Mouse (Mus musculus): ENCODE results near the gene Ugt1a6a. TPM values are rescaled to one million over a fixed set of nuclear protein-coding genes. Genes with fewer than 3 reads are reported as not detected.

Gene Ugt1a6a
- polyA plus RNA-seq, 1 experiment from 2014 or later = 0.16 TPM

DNA sequence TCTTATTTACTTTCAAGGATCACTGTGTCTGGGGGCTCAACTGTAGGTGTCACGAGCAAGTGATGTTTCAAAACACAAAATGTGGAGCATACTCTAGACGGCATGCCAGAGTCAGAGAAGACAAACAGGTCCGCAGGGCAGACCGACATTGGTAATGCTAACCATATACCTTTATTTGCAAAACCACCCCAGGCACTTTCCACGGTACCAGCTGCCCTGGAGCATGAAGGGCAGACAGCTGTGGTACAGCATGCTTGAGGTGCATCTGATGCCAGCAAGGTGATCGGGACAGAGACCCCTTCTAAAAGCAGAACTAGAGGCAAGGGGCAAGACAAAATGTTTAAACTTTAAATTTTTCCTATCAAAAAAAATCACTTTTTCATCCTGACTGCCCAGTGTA lies 128.4 kb downstream of the Ugt1a6a start:
- DNase-seq (ENCODE audit: low spot score) = no peak
- H3K4me1 ChIP-seq = no peaks in the 10 kb centered on the region
- no peak overlapping the region for H3K4me3 ChIP-seq
- H3K27me3 ChIP-seq (ENCODE audit: low read depth, poor library complexity, severe bottlenecking) = no peaks in the 10 kb centered on the region
- no peak overlapping the region for H3K27ac ChIP-seq
- H3K36me3 ChIP-seq = peaks cover 86% of the 10 kb centered on the region
- peaks cover 38% of the 10 kb centered on the region for H3K9me3 ChIP-seq (replicated peaks)
- 78% methylated on average over 6 of the region's 6 CpGs for WGBS

DNA sequence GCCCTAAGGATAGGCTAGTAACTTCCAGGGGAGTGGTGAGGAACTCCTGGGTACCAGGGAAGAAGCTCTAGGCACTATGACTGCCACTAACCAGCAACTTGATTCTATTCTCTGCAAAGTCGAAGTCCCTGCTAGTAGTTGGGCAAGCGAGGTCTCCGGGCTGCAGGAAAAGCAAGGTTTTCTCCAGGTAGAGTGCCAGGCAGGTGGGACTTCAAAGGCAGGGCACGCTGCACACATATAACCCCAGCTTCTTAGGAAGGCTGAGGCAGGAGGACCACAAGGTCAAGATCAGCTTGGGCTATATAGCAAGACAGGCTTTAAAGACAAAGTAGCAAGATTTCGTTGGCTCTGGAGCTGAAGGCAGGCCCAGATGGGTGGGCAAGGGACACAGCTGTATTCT lies 129.2 kb downstream of the Ugt1a6a start:
- WGBS = 91% methylated on average over 5 of the region's 5 CpGs
- H3K4me1 ChIP-seq = no peaks in the 10 kb centered on the region
- H3K36me3 ChIP-seq = peaks cover 94% of the 10 kb centered on the region
- H3K27ac ChIP-seq = no peak overlapping the region
- H3K4me3 ChIP-seq = no peak overlapping the region
- H3K9me3 ChIP-seq (replicated peaks) = peaks cover 32% of the 10 kb centered on the region; the same call in 1 of the 2 replicates
- DNase-seq (ENCODE audit: low spot score) = no peak
- no peaks in the 10 kb centered on the region for H3K27me3 ChIP-seq (ENCODE audit: low read depth, poor library complexity, severe bottlenecking)

DNA sequence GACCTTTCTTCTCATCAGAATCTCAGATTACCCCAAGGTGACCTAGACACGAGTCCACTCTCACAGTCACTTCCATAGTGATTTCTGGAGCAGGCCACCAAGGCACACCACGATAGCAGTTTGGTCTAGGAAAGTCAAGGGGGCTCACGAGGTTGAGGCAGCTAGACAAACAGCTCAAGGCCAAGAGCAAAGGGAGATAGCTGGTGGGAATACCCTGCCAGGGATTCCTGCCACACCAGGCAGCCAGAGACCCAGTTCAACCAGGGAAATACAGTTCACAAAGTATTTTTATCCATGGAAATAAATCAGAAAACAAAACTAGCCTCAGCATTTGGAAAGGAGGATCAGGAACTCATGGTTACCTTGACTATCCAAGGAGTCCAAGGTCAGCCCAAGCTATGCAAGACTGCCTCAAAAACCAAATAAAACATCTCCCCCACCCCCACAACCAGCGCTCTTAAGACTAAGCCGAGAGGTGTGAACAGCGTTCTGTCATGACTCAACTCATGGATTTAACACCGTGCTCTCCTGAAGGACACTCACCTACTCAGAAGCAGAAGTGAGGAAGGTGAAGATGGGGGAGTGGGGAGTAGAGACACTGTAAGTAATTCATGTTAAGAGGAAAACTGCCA lies 129.7 kb downstream of the Ugt1a6a start:
- Histone ChIP-seq H3K27ac (no peak overlapping the region), H3K4me1 (no peaks in the 10 kb centered on the region), H3K9me3 (replicated peaks) (peaks cover 29% of the 10 kb centered on the region; the same call in 1 of the 2 replicates), H3K36me3 (peaks cover 100% of the 10 kb centered on the region), H3K27me3 (ENCODE audit: low read depth, poor library complexity, severe bottlenecking) (no peaks in the 10 kb centered on the region), H3K4me3 (no peak overlapping the region)
- 90% methylated on average over 7 of the region's 7 CpGs for WGBS
- no peak for DNase-seq (ENCODE audit: low spot score)

DNA sequence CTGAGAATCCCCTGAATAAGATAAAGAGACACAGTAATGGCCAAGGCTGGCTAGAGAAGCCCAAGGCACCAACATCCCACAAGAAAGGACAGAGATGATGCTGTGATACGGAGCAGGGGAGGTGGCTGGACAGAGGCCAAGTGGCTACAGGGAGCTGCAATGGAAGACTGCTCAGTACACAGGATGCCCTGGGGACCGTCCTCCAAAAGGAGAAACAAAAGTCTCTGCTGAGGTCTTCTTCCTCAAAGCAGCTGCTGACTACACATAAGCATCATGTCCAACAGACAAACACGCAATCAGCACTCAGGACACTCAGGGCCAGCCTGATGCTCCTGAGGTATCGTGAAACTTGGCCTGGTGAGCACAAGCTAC lies 130.2 kb downstream of the Ugt1a6a start:
- no peak overlapping the region for H3K4me3 ChIP-seq
- 78% methylated on average over 4 of the region's 4 CpGs for WGBS
- DNase-seq (ENCODE audit: low spot score) = no peak

DNA sequence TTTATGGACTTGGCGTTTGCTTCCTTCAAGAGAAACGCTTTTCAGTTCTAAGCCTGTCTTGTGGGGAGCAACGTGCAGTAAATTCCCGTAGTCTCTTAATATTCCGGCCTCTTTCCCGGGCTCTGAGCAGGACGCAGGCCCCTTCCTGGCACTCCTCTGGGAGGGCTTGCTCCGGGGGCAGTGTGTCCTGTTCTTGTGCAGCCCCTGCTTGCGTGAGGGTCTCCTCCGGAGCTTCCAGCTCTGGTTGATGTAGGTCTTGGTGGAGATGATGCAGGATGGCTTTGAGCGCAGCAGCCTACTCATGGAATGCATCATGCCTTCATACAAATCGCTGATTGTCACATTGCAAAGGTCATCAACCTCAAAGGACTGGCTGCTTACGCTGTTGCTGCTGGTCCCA lies 131.5 kb downstream of the Ugt1a6a start:
- Histone ChIP-seq H3K4me1 (no peaks in the 10 kb centered on the region), H3K27me3 (ENCODE audit: low read depth, poor library complexity, severe bottlenecking) (no peaks in the 10 kb centered on the region), H3K36me3 (peaks cover 96% of the 10 kb centered on the region), H3K4me3 (no peak overlapping the region), H3K27ac (no peak overlapping the region), H3K9me3 (replicated peaks) (0 out of 2 replicates have a peak, but pooled peaks cover 16% of the 10 kb centered on the region)
- no peak for DNase-seq (ENCODE audit: low spot score)
- 90% methylated on average over 13 of the region's 13 CpGs for WGBS

More for the DNA sequence above, 130.2 kb downstream of the Ugt1a6a start:
- Histone ChIP-seq H3K9me3 (replicated peaks) (peaks cover 25% of the 10 kb centered on the region; the same call in 1 of the 2 replicates), H3K4me1 (no peaks in the 10 kb centered on the region), H3K27ac (no peak overlapping the region), H3K36me3 (peaks cover 100% of the 10 kb centered on the region), H3K27me3 (ENCODE audit: low read depth, poor library complexity, severe bottlenecking) (no peaks in the 10 kb centered on the region)

DNA sequence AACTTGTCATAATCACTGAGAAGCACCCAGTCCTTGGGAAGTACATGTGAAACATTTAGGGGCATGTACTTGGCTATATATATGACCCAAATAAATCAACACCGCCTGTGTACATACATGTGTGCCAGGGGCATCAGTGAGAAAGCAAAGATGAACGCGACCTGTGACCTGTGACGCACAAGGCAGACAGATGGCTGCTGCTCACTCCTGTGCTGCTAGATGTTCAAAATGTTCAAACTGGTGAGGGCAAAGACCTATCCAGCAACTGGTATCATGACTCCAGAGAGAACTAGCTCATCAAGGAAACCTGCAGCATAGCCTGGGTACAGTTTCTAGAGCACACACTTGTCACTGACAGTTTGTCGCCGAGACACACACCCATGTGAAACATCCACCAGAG lies 132.9 kb downstream of the Ugt1a6a start:
- Histone ChIP-seq H3K4me3 (no peak overlapping the region), H3K36me3 (peaks cover 96% of the 10 kb centered on the region), H3K4me1 (no peaks in the 10 kb centered on the region), H3K27me3 (ENCODE audit: low read depth, poor library complexity, severe bottlenecking) (no peaks in the 10 kb centered on the region), H3K27ac (no peak overlapping the region), H3K9me3 (replicated peaks) (0 out of 2 replicates have a peak, but pooled peaks cover 14% of the 10 kb centered on the region)
- WGBS = 94% methylated on average over 6 of the region's 6 CpGs
- DNase-seq (ENCODE audit: low spot score) = no peak

DNA sequence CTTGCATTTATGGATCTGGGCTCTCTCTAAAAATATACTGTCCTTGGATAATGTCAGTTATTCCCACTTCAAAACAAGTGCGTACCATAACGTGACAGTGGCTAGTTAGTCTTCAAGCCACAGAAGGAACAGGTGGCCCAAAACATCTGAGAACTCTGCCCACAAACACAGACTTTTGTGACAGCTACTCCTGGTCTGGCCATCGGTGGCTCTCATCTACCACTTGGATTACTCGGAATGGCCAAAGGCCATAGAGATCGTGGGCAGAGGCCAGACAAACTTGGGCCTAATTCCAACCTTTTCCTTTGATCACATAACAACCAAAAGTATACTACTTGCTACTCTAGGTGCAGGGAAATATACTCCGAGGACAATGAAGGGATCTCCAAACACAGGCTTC lies 133.5 kb downstream of the Ugt1a6a start:
- no peak for DNase-seq (ENCODE audit: low spot score)
- 87% methylated on average over 6 of the region's 6 CpGs for WGBS

More for the DNA sequence above, 133.5 kb downstream of the Ugt1a6a start:
- no peak overlapping the region for H3K27ac ChIP-seq
- H3K4me1 ChIP-seq = no peaks in the 10 kb centered on the region
- H3K36me3 ChIP-seq = peaks cover 96% of the 10 kb centered on the region
- H3K4me3 ChIP-seq = no peak overlapping the region
- 0 out of 2 replicates have a peak, but pooled peaks cover 14% of the 10 kb centered on the region for H3K9me3 ChIP-seq (replicated peaks)
- no peaks in the 10 kb centered on the region for H3K27me3 ChIP-seq (ENCODE audit: low read depth, poor library complexity, severe bottlenecking)

Other genes starting within 250 kb of the Ugt1a6a start
- 35.3 and 41.8 TPM in 2 replicates for gene Usp40, start 126.3 kb upstream of the Ugt1a6a start, polyA plus RNA-seq (2016; fragmentation: Nextera tagmentation; extraction: Ambion mirVana)
- not detected in 2 replicates for gene Ugt1a10, start 79.4 kb upstream of the Ugt1a6a start, polyA plus RNA-seq (2016; fragmentation: Nextera tagmentation; extraction: Ambion mirVana)
- gene Ugt1a9, start 64.0 kb upstream of the Ugt1a6a start, polyA plus RNA-seq (2016; fragmentation: Nextera tagmentation; extraction: Ambion mirVana) = not detected in 2 replicates
- not detected in 2 replicates for gene Ugt1a8, start 47.0 kb upstream of the Ugt1a6a start, polyA plus RNA-seq (2016; fragmentation: Nextera tagmentation; extraction: Ambion mirVana)
- 0.30 and 0.61 TPM in 2 replicates for gene Ugt1a7c, start 39.7 kb upstream of the Ugt1a6a start, polyA plus RNA-seq (2016; fragmentation: Nextera tagmentation; extraction: Ambion mirVana)
- not detected in 2 replicates for gene Ugt1a6b, start 31.6 kb upstream of the Ugt1a6a start, polyA plus RNA-seq (2016; fragmentation: Nextera tagmentation; extraction: Ambion mirVana)
- gene Ugt1a5, start 31.2 kb downstream of the Ugt1a6a start, polyA plus RNA-seq (2016; fragmentation: Nextera tagmentation; extraction: Ambion mirVana) = not detected in 2 replicates
- gene Ugt1a2, start 65.8 kb downstream of the Ugt1a6a start, polyA plus RNA-seq (2016; fragmentation: Nextera tagmentation; extraction: Ambion mirVana) = not detected in 2 replicates
- gene Dnajb3, start 71.0 kb downstream of the Ugt1a6a start, polyA plus RNA-seq (2016; fragmentation: Nextera tagmentation; extraction: Ambion mirVana) = 8.9 and 10.4 TPM in 2 replicates
- 0.13 TPM in 1 of 2 replicates, not detected in the other for gene Ugt1a1, start 77.2 kb downstream of the Ugt1a6a start, polyA plus RNA-seq (2016; fragmentation: Nextera tagmentation; extraction: Ambion mirVana)
- gene Mroh2a, start 92.2 kb downstream of the Ugt1a6a start, polyA plus RNA-seq (2016; fragmentation: Nextera tagmentation; extraction: Ambion mirVana) = 1.2 and 1.3 TPM in 2 replicates
- gene Hjurp, start 142.8 kb downstream of the Ugt1a6a start, polyA plus RNA-seq (2016; fragmentation: Nextera tagmentation; extraction: Ambion mirVana) = 206 and 245 TPM in 2 replicates
- not detected in 2 replicates for gene Trpm8, start 142.9 kb downstream of the Ugt1a6a start, polyA plus RNA-seq (2016; fragmentation: Nextera tagmentation; extraction: Ambion mirVana)

All from limb, embryonic 10.5 days (tissue).